ENCODE assay signal across 8 mouse cellular contexts in genomic region chr11:116127156-116127980, GRCm38 (mm10). TPM values are rescaled to one million over a fixed set of nuclear protein-coding genes. Genes with fewer than 3 reads are reported as not detected.
DNase-seq lines count a peak whose midpoint lies in the region; ATAC-seq and TF ChIP-seq lines count a peak whose summit lies in the region.

Gene Trim47 (minus strand): TSS chr11:116127210.

- H3K79me2 ChIP-seq in C2C12 (ENCODE audit: control insufficient read depth, insufficient read depth): peaks cover 18% of the 10 kb centered on the region
- peaks cover 8% of the 10 kb centered on the region; the same call in 1 of the 2 replicates for H3K79me2 ChIP-seq in liver, adult 2 months (ENCODE audit: control insufficient read depth, insufficient read depth, low read length)

- no peak within 1 kb of the TSS for H3K4me3 ChIP-seq in C2C12 (ENCODE audit: insufficient read depth, poor library complexity, severe bottlenecking)
- no peak within 1 kb of the TSS for H3K4me3 ChIP-seq in hindbrain, embryonic 15.5 days
- no peak within 1 kb of the TSS for H3K4me3 ChIP-seq in liver, adult 2 months (ENCODE audit: insufficient read depth, low read depth, low read length)

- H3K36me3 ChIP-seq in C2C12 (ENCODE audit: control insufficient read depth, insufficient read depth): peaks cover 40% of the 10 kb centered on the region
- peaks cover 14% of the 10 kb centered on the region for H3K36me3 ChIP-seq in hindbrain, embryonic 15.5 days
- peaks cover 21% of the 10 kb centered on the region for H3K36me3 ChIP-seq in liver, adult 2 months (ENCODE audit: control insufficient read depth, insufficient read depth, low read length)

- H3K79me3 ChIP-seq in C2C12 (ENCODE audit: low read depth): no peaks in the 10 kb centered on the region

- intact Hi-C loops in gastrocnemius, postnatal 14 days (cut with DNase I; ENCODE audit: low total_unique reads): no loop called here

- no peaks in the 10 kb centered on the region for H3K9me3 ChIP-seq in hindbrain, embryonic 15.5 days

- H3K27me3 ChIP-seq in C2C12 (ENCODE audit: control insufficient read depth, insufficient read depth, insufficient read length): no peaks in the 10 kb centered on the region
- no peaks in the 10 kb centered on the region for H3K27me3 ChIP-seq in hindbrain, embryonic 15.5 days
- H3K27me3 ChIP-seq in liver, adult 2 months (ENCODE audit: control insufficient read depth, insufficient read depth, low read length): no peaks in the 10 kb centered on the region

- TF ChIP-seq POLR2A in liver, adult 2 months (IDR thresholded peaks at IDR 0.05; ENCODE audit: extremely low read depth, insufficient read depth, low read length): no peak

- ATAC-seq in hindbrain, embryonic 15.5 days (ENCODE audit: low FRiP score, low read depth): no peak

- peaks cover 42% of the 10 kb centered on the region for H3K4me1 ChIP-seq in hindbrain, embryonic 15.5 days (replicated peaks)
- H3K4me1 ChIP-seq in liver, adult 2 months (ENCODE audit: control insufficient read depth, insufficient read depth, low read length): peaks cover 37% of the 10 kb centered on the region

- no peak for TF ChIP-seq CTCF in C2C12 (IDR thresholded peaks at IDR 0.05; ENCODE audit: control insufficient read depth, insufficient read depth, insufficient read length)
- no peak for TF ChIP-seq CTCF in liver, adult 2 months (IDR thresholded peaks at IDR 0.05; ENCODE audit: low read depth, low read length)

- peak within 1 kb of the TSS; percentile 53; the same call in 1 of the 2 replicates for H3K27ac ChIP-seq in hindbrain, embryonic 15.5 days (replicated peaks)
- H3K27ac ChIP-seq in liver, adult 2 months (replicated peaks; ENCODE audit: insufficient read depth, low read depth, low read length): peak within 1 kb of the TSS; percentile 6

- H3K9ac ChIP-seq in hindbrain, embryonic 15.5 days: no peak within 1 kb of the TSS
- H3K9ac ChIP-seq in liver, adult 2 months (ENCODE audit: low read depth, low read length): peak within 1 kb of the TSS; percentile 37

- H3K4me2 ChIP-seq in hindbrain, embryonic 15.5 days: peak within 1 kb of the TSS; percentile 15; the same call in 1 of the 2 replicates

- no peak within 1 kb of the TSS for H3ac ChIP-seq in C2C12 (ENCODE audit: control insufficient read depth, insufficient read length, low read depth)

- 29% methylated on average over 23 of the region's 23 CpGs for WGBS in hindbrain, embryonic 15.5 days
- 37% methylated on average over 23 of the region's 23 CpGs for WGBS in liver, adult 2 months

- DNase-seq in adrenal gland, postnatal 10 days: peak; percentile 93
- DNase-seq in gastrocnemius, postnatal 14 days: peak; percentile 86
- DNase-seq in liver, adult 2 months (ENCODE audit: extremely low read depth, low read depth, low spot score): peak; percentile 79
- peak; percentile 62 for DNase-seq in neural tube, embryonic 10.5 days (ENCODE audit: extremely low spot score, low spot score)
- DNase-seq in yolk sac, embryonic 10.5 days (ENCODE audit: low spot score): peak; percentile 73
- DNase-seq in frontal cortex, adult 2 months (ENCODE audit: extremely low spot score in 1 of 2, low spot score in 1 of 2): no peak

TF ChIP-seq in C2C12, 6 proteins besides CTCF, POLR2A, EP300 and RAD21:
- TF ChIP-seq USF1 (IDR thresholded peaks at IDR 0.05; ENCODE audit: low read depth) (no peak), CEBPB (IDR thresholded peaks at IDR 0.05; ENCODE audit: low read depth) (no peak), FOSL1 (IDR thresholded peaks at IDR 0.05; ENCODE audit: insufficient read depth, low read length, poor library complexity, severe bottlenecking) (no peak), MYOD1 (IDR thresholded peaks at IDR 0.05; ENCODE audit: control insufficient read depth, insufficient read length, low read depth) (no peak), MYOG (IDR thresholded peaks at IDR 0.05; ENCODE audit: control insufficient read depth, extremely low read depth, insufficient read length) (no peak), MAX (IDR thresholded peaks at IDR 0.05) (no peak)

RNA-seq across cellular contexts. Expression of gene Trim47, which starts in this region (rescaled TPM):
- polyA plus RNA-seq in C2C12 (2012; fragmentation: generic; extraction: Trizol): 95.4 TPM
- 10 to 100 TPM; 23.2 to 24.5 TPM for total RNA-seq in adrenal gland, postnatal 10 days (2021)
- total RNA-seq in gastrocnemius, postnatal 14 days (2021): 10 to 100 TPM; 21.2 to 21.3 TPM
- polyA plus RNA-seq in hindbrain, embryonic 15.5 days (2015; fragmentation: Nextera tagmentation; extraction: Ambion mirVana): 10.9 and 11.6 TPM in 2 replicates
- 2.9 and 6.6 TPM in 2 replicates for total RNA-seq in liver, adult 2 months (2014; rRNA removed)
- polyA plus RNA-seq in liver, adult 2 months (2012; rRNA removed): 4.2 and 4.6 TPM in 2 replicates
- 6.2 and 7.4 TPM in 2 replicates for polyA plus RNA-seq in frontal cortex, adult 2 months (2012; rRNA removed)

Comparison
In these comparisons a context has a peak if more than half of its experiments do, and no peak if none do; other contexts are left out.
1. DNase-seq: peak in adrenal gland, postnatal 10 days (single experiment), gastrocnemius, postnatal 14 days (single experiment), liver, adult 2 months (single experiment), neural tube, embryonic 10.5 days (single experiment) and yolk sac, embryonic 10.5 days (single experiment); none in frontal cortex, adult 2 months (0 of 2).